Mouse (Mus musculus): ENCODE measurements around the gene Ptpro. TPM values are rescaled to one million over a fixed set of nuclear protein-coding genes. Genes with fewer than 3 reads are reported as not detected.

The Ptpro gene
- polyA plus RNA-seq, 1 experiment from 2014 or later = 1.5 TPM

DNA sequence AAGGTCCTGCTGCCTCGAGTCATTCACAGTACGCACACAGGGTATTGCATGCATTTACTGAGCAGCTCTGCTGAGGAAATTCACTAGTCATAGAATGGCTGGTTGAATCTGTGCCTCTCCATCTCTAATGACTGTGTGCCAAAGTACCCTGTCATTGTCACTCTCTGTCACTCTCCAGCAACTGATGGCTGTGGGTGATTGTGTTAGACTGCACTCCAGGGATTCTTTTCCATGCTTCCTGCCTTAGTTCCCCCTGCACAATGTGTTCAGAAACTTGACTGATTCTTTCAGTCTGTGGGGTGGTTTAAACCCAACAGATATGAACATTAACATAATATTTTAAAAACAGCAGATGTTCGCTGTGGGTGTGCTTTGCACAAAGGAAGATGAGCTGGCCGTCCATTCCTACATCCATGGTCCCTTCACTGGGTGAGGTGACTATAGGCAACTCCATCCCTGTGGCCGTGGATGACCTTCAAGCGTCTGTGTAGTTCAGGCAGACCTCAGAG is 29.5 kb downstream of the Ptpro start:
- Histone ChIP-seq H3K27me3 (ENCODE audit: control insufficient read depth, insufficient read depth, low read length) (no peaks in the 10 kb centered on the region), H3K4me3 (ENCODE audit: low read depth, low read length) (no peak overlapping the region), H3K4me2 (no peak overlapping the region), H3K9ac (ENCODE audit: low read depth, low read length) (no peak overlapping the region), H3K27ac (ENCODE audit: low read depth, low read length) (no peak overlapping the region), H3K36me3 (ENCODE audit: control insufficient read depth, insufficient read depth, low read length) (no peaks in the 10 kb centered on the region), H3K4me1 (ENCODE audit: control insufficient read depth, insufficient read depth, low read length) (no peaks in the 10 kb centered on the region), H3K9me3 (replicated peaks; ENCODE audit: control insufficient read depth, low read length) (no peaks in the 10 kb centered on the region)
- ATAC-seq (replicated peaks; ENCODE audit: insufficient number of reproducible peaks, low FRiP score, low TSS enrichment) = no peak
- WGBS (ENCODE audit: insufficient replicate concordance) = 84% methylated on average over 6 of the region's 6 CpGs

DNA sequence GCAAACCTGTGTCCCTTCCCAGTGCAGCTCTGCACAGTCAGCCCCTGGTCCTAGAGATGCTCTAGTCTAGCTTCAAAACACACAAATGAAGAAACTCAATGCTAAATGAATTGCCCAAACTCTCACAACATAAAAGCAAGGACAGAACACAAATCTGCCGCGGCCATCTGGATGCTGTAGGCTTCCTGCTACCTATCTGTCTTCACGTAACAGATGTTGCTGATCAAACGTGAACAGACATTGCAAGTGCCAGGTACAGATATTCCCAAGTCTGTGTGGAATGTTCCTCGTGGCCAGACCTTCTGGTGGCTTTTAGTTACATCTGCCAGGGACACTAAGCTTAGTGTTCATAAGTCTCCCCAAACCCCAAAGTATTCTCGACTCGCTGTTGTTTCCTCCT is 29.9 kb downstream of the Ptpro start:
- WGBS (ENCODE audit: insufficient replicate concordance) = 73% methylated on average over 7 of the region's 7 CpGs
- Histone ChIP-seq H3K27me3 (ENCODE audit: control insufficient read depth, insufficient read depth, low read length) (no peaks in the 10 kb centered on the region), H3K4me1 (ENCODE audit: control insufficient read depth, insufficient read depth, low read length) (no peaks in the 10 kb centered on the region), H3K4me3 (ENCODE audit: low read depth, low read length) (no peak overlapping the region), H3K9me3 (replicated peaks; ENCODE audit: control insufficient read depth, low read length) (no peaks in the 10 kb centered on the region), H3K9ac (ENCODE audit: low read depth, low read length) (no peak overlapping the region), H3K36me3 (ENCODE audit: control insufficient read depth, insufficient read depth, low read length) (no peaks in the 10 kb centered on the region), H3K4me2 (no peak overlapping the region), H3K27ac (ENCODE audit: low read depth, low read length) (no peak overlapping the region)
- ATAC-seq (replicated peaks; ENCODE audit: insufficient number of reproducible peaks, low FRiP score, low TSS enrichment) = no peak

DNA sequence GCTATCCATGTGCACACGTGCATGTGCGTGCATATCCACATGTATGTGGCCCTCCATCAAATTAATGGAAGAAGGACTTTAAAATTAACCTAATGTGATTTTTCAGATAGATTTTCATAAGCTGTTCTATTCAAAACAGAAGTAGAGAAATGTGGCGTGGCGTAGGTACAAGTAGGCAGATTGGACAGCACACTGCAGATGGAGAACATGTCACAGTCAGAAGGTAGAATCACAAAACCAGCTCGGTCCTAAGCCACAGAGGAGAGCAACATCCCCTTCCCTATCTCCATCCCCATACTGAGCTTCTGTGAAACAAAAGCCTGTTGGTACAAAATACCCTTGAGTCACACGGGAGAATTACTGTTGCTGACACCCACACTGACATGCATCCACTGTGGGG is 34.3 kb downstream of the Ptpro start:
- Histone ChIP-seq H3K9ac (ENCODE audit: low read depth, low read length) (no peak overlapping the region), H3K9me3 (replicated peaks; ENCODE audit: control insufficient read depth, low read length) (no peaks in the 10 kb centered on the region), H3K4me2 (no peak overlapping the region), H3K36me3 (ENCODE audit: control insufficient read depth, insufficient read depth, low read length) (no peaks in the 10 kb centered on the region), H3K4me3 (ENCODE audit: low read depth, low read length) (no peak overlapping the region), H3K27me3 (ENCODE audit: control insufficient read depth, insufficient read depth, low read length) (no peaks in the 10 kb centered on the region), H3K4me1 (ENCODE audit: control insufficient read depth, insufficient read depth, low read length) (no peaks in the 10 kb centered on the region), H3K27ac (ENCODE audit: low read depth, low read length) (no peak overlapping the region)
- ATAC-seq (replicated peaks; ENCODE audit: insufficient number of reproducible peaks, low FRiP score, low TSS enrichment) = no peak
- 88% methylated on average over 6 of the region's 6 CpGs for WGBS (ENCODE audit: insufficient replicate concordance)

DNA sequence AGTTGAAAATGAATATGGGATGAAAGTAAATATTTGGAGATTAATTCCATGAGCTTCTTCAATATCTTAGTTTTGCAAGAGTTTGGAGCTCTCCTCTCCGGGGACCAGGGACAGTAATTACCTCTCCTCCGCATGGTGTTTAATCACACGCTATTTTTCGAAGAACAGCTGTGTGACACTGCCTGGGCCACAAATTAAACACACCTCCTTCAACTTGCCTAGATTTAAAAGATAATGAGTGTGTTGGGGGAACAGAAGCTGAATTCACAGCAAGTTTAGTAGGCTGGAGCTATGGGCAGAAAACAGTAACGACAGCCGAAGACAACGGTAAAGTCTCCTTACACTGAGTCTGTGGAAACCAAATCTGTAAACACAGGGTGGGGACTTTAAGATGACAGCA is 35.7 kb downstream of the Ptpro start:
- Histone ChIP-seq H3K4me2 (no peak overlapping the region), H3K9me3 (replicated peaks; ENCODE audit: control insufficient read depth, low read length) (no peaks in the 10 kb centered on the region), H3K4me1 (ENCODE audit: control insufficient read depth, insufficient read depth, low read length) (no peaks in the 10 kb centered on the region), H3K36me3 (ENCODE audit: control insufficient read depth, insufficient read depth, low read length) (no peaks in the 10 kb centered on the region), H3K27ac (ENCODE audit: low read depth, low read length) (no peak overlapping the region), H3K4me3 (ENCODE audit: low read depth, low read length) (no peak overlapping the region), H3K27me3 (ENCODE audit: control insufficient read depth, insufficient read depth, low read length) (no peaks in the 10 kb centered on the region), H3K9ac (ENCODE audit: low read depth, low read length) (no peak overlapping the region)
- ATAC-seq (replicated peaks; ENCODE audit: insufficient number of reproducible peaks, low FRiP score, low TSS enrichment) = no peak
- 91% methylated on average over 7 of the region's 7 CpGs for WGBS (ENCODE audit: insufficient replicate concordance)

DNA sequence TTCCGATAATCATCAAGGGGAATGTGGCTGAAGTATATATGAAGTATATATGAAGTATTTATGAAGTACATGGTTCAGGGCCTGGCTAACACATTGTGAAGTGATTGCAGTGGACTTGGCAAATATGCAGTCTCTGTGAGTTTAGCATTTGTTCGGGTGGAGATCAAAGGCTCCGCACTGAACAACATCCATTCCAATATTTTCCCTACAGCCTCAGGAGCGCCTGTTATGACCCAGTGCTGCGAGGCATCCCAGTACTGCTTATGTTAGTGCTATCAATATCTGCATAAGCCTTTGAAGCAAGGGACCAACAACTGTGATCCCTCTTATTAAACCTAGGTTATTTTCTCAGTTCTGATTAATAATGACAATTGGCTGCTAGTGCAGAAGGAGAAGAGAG is 36.1 kb downstream of the Ptpro start:
- Histone ChIP-seq H3K4me3 (ENCODE audit: low read depth, low read length) (no peak overlapping the region), H3K9ac (ENCODE audit: low read depth, low read length) (no peak overlapping the region), H3K27ac (ENCODE audit: low read depth, low read length) (no peak overlapping the region), H3K27me3 (ENCODE audit: control insufficient read depth, insufficient read depth, low read length) (no peaks in the 10 kb centered on the region), H3K36me3 (ENCODE audit: control insufficient read depth, insufficient read depth, low read length) (no peaks in the 10 kb centered on the region), H3K4me2 (no peak overlapping the region), H3K9me3 (replicated peaks; ENCODE audit: control insufficient read depth, low read length) (no peaks in the 10 kb centered on the region), H3K4me1 (ENCODE audit: control insufficient read depth, insufficient read depth, low read length) (no peaks in the 10 kb centered on the region)
- ATAC-seq (replicated peaks; ENCODE audit: insufficient number of reproducible peaks, low FRiP score, low TSS enrichment) = no peak
- WGBS (ENCODE audit: insufficient replicate concordance) = 87% methylated on average over 5 of the region's 5 CpGs

DNA sequence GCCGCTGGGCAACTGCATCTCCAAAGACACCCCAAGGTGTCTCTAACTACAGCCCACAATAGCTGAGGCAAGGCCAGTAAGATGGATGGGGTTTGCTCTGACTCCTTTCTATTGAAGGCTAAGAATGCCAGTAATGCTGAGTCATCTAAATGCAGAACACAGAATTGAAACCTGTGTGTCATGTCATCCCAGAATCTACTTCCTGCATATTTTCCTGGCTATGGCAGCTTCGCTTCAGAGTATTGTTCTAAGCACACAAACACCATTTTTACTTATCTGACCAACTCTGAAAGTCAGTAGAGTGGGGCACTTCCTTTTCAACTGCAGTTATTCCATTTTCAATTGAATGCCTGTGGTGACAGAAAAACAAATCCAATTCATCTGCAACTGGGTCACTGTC is 40.3 kb downstream of the Ptpro start:
- no peak overlapping the region for H3K9ac ChIP-seq (ENCODE audit: low read depth, low read length)
- H3K4me1 ChIP-seq (ENCODE audit: control insufficient read depth, insufficient read depth, low read length) = no peaks in the 10 kb centered on the region
- H3K27me3 ChIP-seq (ENCODE audit: control insufficient read depth, insufficient read depth, low read length) = no peaks in the 10 kb centered on the region
- no peaks in the 10 kb centered on the region for H3K36me3 ChIP-seq (ENCODE audit: control insufficient read depth, insufficient read depth, low read length)
- no peak overlapping the region for H3K4me2 ChIP-seq
- no peaks in the 10 kb centered on the region for H3K9me3 ChIP-seq (replicated peaks; ENCODE audit: control insufficient read depth, low read length)
- no peak for ATAC-seq (replicated peaks; ENCODE audit: insufficient number of reproducible peaks, low FRiP score, low TSS enrichment)
- WGBS (ENCODE audit: insufficient replicate concordance) = 76% methylated on average over 2 of the region's 2 CpGs
- no peak overlapping the region for H3K27ac ChIP-seq (ENCODE audit: low read depth, low read length)
- H3K4me3 ChIP-seq (ENCODE audit: low read depth, low read length) = no peak overlapping the region

DNA sequence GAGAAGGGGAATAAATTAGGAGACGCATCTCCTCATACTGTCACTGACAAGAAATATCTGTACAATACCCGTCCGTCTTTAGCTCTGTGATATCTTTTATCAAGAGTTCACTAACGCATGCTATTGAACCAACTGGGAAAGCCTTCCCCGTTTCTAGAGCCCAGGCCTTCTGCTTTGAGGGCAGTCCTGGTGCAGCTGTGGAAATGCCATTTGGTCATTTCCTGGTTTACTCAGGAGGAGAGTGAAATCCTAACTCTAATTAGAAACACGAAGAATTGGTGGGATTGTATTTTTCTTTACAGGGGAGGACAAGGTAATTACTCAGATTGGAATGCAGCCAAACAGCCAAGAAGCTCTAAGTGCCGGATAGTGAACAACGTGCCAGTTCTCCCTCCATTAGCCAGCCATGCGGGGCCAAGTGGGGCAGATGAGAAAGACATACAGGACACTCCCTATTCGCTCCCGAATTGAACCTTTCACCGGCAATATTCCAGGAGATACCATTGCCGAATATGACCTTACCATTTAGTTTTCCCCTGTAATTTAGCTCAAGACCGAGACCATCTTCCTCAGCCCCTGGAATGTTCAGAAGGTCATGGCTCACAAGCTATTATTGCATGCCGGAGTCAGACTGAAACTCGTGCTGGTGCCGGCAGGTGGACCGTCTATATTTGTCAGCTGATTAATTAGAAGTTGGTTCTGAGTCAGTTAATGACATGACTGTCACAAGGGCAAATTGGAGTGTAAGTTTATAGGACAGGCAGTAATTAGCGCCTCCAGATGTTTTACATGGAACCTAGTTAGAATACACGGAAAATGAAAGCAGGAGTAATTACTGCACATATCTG is 43.1 kb downstream of the Ptpro start:
- no peak overlapping the region for H3K4me2 ChIP-seq

DNA sequence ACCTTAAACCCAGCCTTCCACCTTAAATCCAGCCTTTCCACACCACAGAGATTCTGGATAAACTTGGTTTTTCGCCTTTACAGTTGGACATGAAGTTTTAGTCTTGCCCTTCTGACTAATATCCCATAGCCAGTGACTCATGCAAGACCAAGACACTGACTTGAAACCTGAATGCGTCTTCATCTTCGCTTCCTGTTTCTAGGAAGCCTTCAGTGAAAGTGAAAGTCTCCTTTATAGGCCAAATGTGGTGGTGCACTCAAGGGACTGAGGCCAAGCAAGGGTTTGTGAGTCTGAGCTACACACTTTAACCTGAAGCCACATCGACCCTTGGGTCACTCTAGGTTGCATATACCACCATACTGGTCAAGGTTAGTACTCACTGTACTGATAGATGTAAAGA is 50.4 kb downstream of the Ptpro start:
- H3K4me2 ChIP-seq = no peak overlapping the region
- no peak for ATAC-seq (replicated peaks; ENCODE audit: insufficient number of reproducible peaks, low FRiP score, low TSS enrichment)
- H3K9ac ChIP-seq (ENCODE audit: low read depth, low read length) = no peak overlapping the region
- H3K27ac ChIP-seq (ENCODE audit: low read depth, low read length) = no peak overlapping the region
- H3K4me1 ChIP-seq (ENCODE audit: control insufficient read depth, insufficient read depth, low read length) = no peaks in the 10 kb centered on the region
- H3K4me3 ChIP-seq (ENCODE audit: low read depth, low read length) = no peak overlapping the region
- WGBS (ENCODE audit: insufficient replicate concordance) = 77% methylated on average over 4 of the region's 4 CpGs
- no peaks in the 10 kb centered on the region for H3K27me3 ChIP-seq (ENCODE audit: control insufficient read depth, insufficient read depth, low read length)
- H3K36me3 ChIP-seq (ENCODE audit: control insufficient read depth, insufficient read depth, low read length) = no peaks in the 10 kb centered on the region
- peaks cover 2% of the 10 kb centered on the region; the same call in 1 of the 2 replicates for H3K9me3 ChIP-seq (replicated peaks; ENCODE audit: control insufficient read depth, low read length)

More for the DNA sequence above, 43.1 kb downstream of the Ptpro start:
- H3K4me1 ChIP-seq (ENCODE audit: control insufficient read depth, insufficient read depth, low read length) = no peaks in the 10 kb centered on the region
- WGBS (ENCODE audit: insufficient replicate concordance) = 71% methylated on average over 20 of the region's 20 CpGs
- no peaks in the 10 kb centered on the region for H3K27me3 ChIP-seq (ENCODE audit: control insufficient read depth, insufficient read depth, low read length)
- no peak for ATAC-seq (replicated peaks; ENCODE audit: insufficient number of reproducible peaks, low FRiP score, low TSS enrichment)
- no peaks in the 10 kb centered on the region for H3K36me3 ChIP-seq (ENCODE audit: control insufficient read depth, insufficient read depth, low read length)
- H3K4me3 ChIP-seq (ENCODE audit: low read depth, low read length) = no peak overlapping the region
- H3K9ac ChIP-seq (ENCODE audit: low read depth, low read length) = no peak overlapping the region
- no peaks in the 10 kb centered on the region for H3K9me3 ChIP-seq (replicated peaks; ENCODE audit: control insufficient read depth, low read length)
- no peak overlapping the region for H3K27ac ChIP-seq (ENCODE audit: low read depth, low read length)

DNA sequence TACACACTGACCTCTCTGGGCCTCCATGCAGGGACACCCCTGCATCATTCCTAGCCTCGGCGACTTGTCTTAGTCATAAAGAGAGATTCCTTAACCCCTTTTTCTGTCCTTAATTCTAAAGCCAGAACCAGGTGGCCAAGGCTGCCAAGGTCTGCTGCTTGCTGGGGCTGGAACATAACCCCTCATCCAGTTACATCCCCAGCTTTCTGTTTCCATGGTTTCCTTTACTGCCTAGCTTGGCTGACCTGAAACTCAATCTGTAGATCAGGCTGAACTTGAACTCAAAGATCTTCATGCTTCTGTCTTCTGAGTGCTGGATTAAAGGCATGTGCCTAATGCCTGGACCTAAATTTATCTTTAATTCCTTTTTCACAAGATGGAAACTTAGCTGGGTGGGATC is 51.7 kb downstream of the Ptpro start:
- Histone ChIP-seq H3K4me3 (ENCODE audit: low read depth, low read length) (no peak overlapping the region), H3K4me2 (no peak overlapping the region), H3K36me3 (ENCODE audit: control insufficient read depth, insufficient read depth, low read length) (no peaks in the 10 kb centered on the region), H3K27ac (ENCODE audit: low read depth, low read length) (no peak overlapping the region), H3K4me1 (ENCODE audit: control insufficient read depth, insufficient read depth, low read length) (no peaks in the 10 kb centered on the region), H3K9ac (ENCODE audit: low read depth, low read length) (no peak overlapping the region), H3K9me3 (replicated peaks; ENCODE audit: control insufficient read depth, low read length) (peaks cover 2% of the 10 kb centered on the region; the same call in 1 of the 2 replicates), H3K27me3 (ENCODE audit: control insufficient read depth, insufficient read depth, low read length) (no peaks in the 10 kb centered on the region)
- 89% methylated on average over 2 of the region's 2 CpGs for WGBS (ENCODE audit: insufficient replicate concordance)
- no peak for ATAC-seq (replicated peaks; ENCODE audit: insufficient number of reproducible peaks, low FRiP score, low TSS enrichment)
